Mouse (Mus musculus) brown adipose tissue, adult 24 weeks (tissue): ENCODE results near the gene Grin3a. TPM values are rescaled to one million over a fixed set of nuclear protein-coding genes. Genes with fewer than 3 reads are reported as not detected.
"Not testable (repeated sequence)": the region's sequence is repeated elsewhere in the genome, so short reads cannot be mapped to it uniquely, and the experiment has no call there.

Experiments used
- H3K27ac ChIP-seq: fragments of 200-500 bp; replicated peaks from 2 replicates; pipeline ENCODE4 v1.5.1; 2012; ENCODE audit warnings: low read depth, mild to moderate bottlenecking, low read length
- H3K4me1 ChIP-seq: fragments of 200-500 bp; 2 replicates; pipeline ENCODE4 v1.6.1; 2012; ENCODE audit warnings: low read length, mixed read lengths; ENCODE audit not compliant: control insufficient read depth, insufficient read depth, insufficient read length
- H3K4me3 ChIP-seq: fragments of 200-500 bp; 2 replicates; pipeline ENCODE4 v1.5.1; 2012; ENCODE audit warnings: low read depth, mild to moderate bottlenecking, low read length, moderate library complexity; ENCODE audit not compliant: insufficient read depth
- polyA plus RNA-seq: library from polyadenylated mRNA; stranded (reverse); fragments of >200 nt; gene quantifications from 2 replicates; pipeline ENCODE4 v1.2.4, GENCODE M21; 2012; ENCODE audit not compliant: missing spikeins, insufficient read depth, insufficient read length

The Grin3a gene
- polyA plus RNA-seq, 1 experiment, result not detected

GRCm38 (mm10) chr4:49632139-49632481 is 213.4 kb downstream of the Grin3a start:
- H3K4me1 ChIP-seq, result no peaks in the 10 kb centered on the region
- H3K4me3 ChIP-seq, result peak overlapping the region; percentile 87
- H3K27ac ChIP-seq, result peak overlapping the region; percentile 62

GRCm38 (mm10) chr4:49631319-49632138 is 214.0 kb downstream of the Grin3a start, which contains the start of gene Rnf20:
Rnf20 (plus strand) TSS chr4:49632006.
- Histone ChIP-seq H3K4me1 (no peaks in the 10 kb centered on the region), H3K4me3 (peak within 1 kb of the TSS; percentile 87), H3K27ac (peak within 1 kb of the TSS; percentile 82)

DNA sequence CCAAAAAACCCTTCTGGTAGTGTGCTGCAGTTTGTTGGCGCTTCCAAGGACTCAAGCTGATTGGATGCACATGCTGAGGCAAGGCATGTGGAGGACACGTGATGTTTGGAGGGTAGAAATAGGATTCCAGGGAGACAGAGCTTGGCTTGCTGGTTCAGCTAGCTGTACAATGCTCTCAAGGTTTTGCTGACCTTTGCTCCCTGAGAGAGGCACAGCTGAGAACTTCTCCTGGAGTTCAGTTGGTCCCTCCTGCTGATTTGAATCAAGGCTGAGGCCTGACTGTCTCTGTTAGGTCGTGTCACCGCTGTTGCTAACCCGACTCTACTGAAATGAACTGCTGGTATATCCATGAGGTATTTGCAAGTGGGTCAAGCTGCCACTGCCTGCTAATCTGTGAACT is 216.6 kb downstream of the Grin3a start:
- H3K4me1 ChIP-seq, result no peaks in the 10 kb centered on the region
- no peak overlapping the region for H3K4me3 ChIP-seq
- H3K27ac ChIP-seq, result no peak overlapping the region

DNA sequence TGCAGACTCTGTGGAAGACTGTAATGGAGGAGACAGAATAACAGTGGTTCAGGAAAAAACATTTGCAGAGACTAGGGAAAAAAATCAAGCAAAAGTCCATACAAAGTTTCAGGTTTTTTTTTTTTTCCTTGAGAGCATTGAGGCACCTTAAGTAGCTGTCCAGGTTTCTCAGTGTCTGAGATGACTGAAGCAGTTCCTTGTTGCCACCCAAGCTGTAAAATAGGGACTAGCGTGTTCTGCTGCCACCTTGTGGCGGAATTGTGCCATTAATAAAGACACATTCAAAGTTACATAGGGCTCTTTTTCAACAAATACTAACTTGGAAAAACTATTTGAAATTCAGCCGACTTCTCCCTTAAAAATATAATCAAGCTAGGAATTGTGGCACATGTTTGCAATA is 218.6 kb downstream of the Grin3a start:
- H3K4me1 ChIP-seq, result no peaks in the 10 kb centered on the region
- H3K4me3 ChIP-seq, result no peak overlapping the region
- no peak overlapping the region for H3K27ac ChIP-seq

- not testable (repeated sequence) for H3K27ac ChIP-seq, H3K4me3 ChIP-seq, H3K4me1 ChIP-seq
Measured at GRCm38 (mm10) chr4:49624969-49625368, 220.6 kb downstream of the Grin3a start.

- Histone ChIP-seq H3K4me3 (no peak overlapping the region), H3K4me1 (no peaks in the 10 kb centered on the region), H3K27ac (no peak overlapping the region)
Measured at GRCm38 (mm10) chr4:49623916-49624315, 221.6 kb downstream of the Grin3a start.

DNA sequence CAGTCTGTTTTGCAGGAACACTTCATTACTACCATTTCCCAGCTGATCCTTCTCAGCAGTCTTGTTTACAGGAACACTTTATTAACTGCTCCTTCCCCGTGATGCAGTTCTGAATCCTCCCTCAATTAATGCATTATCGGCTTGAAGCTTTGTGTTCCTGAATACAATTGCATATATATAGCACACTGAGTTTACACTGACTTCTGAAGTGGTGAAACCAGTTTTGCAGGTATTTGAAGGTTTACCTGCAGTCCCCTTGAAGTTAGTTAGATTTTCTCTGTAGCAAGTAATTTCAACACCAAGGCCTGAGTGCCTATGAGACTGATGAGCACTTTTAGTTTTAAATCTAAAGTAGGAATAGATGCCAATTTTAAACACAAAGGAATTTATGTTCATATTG is 223.3 kb downstream of the Grin3a start:
- H3K4me1 ChIP-seq, result no peaks in the 10 kb centered on the region
- H3K27ac ChIP-seq, result no peak overlapping the region
- no peak overlapping the region for H3K4me3 ChIP-seq

DNA sequence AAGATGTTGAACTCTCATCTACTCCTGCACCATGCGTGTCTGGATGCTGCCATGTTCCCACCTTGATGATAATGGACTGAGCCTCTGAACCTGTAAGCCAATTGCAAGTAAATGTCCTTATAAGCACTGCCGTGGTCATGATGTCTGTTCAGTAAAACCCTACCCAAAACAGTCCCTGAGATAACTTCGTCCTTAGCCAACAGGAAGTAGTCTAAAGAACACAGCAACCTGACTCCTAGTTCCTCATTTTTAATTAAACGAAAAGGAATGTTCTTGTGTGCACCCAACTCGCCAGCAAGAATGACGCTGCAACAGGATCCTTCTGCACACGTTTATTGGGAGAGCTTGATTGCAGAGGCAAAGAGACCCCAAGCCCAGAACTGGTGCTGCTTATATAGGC is 225.7 kb downstream of the Grin3a start:
- not testable (repeated sequence) for H3K4me3 ChIP-seq, H3K27ac ChIP-seq, H3K4me1 ChIP-seq

DNA sequence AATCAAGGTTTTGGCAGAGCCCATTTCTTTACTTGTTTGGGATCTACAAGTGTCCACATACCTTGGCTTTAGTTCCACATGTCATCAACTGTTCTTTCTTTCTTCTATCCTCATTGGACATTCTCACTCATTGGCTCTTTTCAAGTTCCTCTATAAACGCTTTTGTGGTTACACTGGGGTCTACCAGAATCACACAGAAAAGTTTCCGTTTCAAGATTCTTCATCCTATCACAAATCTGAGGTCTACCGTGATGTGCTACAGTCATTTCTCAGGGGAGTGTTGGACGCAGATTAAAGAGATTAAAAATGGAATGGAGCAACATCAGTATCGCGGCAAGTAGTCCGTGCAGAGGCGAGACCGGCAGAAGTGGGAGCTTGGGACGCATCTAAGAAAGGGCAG is 228.6 kb downstream of the Grin3a start:
- H3K4me1 ChIP-seq, result no peaks in the 10 kb centered on the region
- no peak overlapping the region for H3K4me3 ChIP-seq
- H3K27ac ChIP-seq, result no peak overlapping the region

Other genes starting within 250 kb of the Grin3a start
- 21.1 and 33.7 TPM in 2 replicates for gene Tmem246, start 247.9 kb downstream of the Grin3a start, polyA plus RNA-seq
- 19.0 and 21.0 TPM in 2 replicates for gene Rnf20, start 213.7 kb downstream of the Grin3a start, polyA plus RNA-seq
- not detected in 2 replicates for gene Ppp3r2, start 163.7 kb downstream of the Grin3a start, polyA plus RNA-seq